Mouse (Mus musculus) heart, postnatal 0 days (tissue): ENCODE data around the gene Apoa1.

Experiments
- CTCF ChIP-seq: IDR thresholded peaks from 2 replicates; pipeline ENCODE4 v1.5.1; 2016; ENCODE audit warnings: antibody characterized with exemption, control low read depth, low read depth
- EP300 ChIP-seq: IDR thresholded peaks from 2 replicates; pipeline ENCODE4 v1.6.1; 2016; ENCODE audit warnings: antibody characterized with exemption, low read depth

GRCm38 (mm10) chr9:46206834-46207500 is 21.4 kb upstream of the Apoa1 start:
- TF ChIP-seq CTCF (no peak), EP300 (no peak)
